Mouse (Mus musculus): Measurements from ENCODE around the gene Clasp1. TPM values are rescaled to one million over a fixed set of nuclear protein-coding genes. Genes with fewer than 3 reads are reported as not detected.

Gene Clasp1
- polyA plus RNA-seq (2014; fragmentation: Nextera tagmentation; extraction: Ambion mirVana): 96.0 and 134 TPM in 2 replicates

DNA sequence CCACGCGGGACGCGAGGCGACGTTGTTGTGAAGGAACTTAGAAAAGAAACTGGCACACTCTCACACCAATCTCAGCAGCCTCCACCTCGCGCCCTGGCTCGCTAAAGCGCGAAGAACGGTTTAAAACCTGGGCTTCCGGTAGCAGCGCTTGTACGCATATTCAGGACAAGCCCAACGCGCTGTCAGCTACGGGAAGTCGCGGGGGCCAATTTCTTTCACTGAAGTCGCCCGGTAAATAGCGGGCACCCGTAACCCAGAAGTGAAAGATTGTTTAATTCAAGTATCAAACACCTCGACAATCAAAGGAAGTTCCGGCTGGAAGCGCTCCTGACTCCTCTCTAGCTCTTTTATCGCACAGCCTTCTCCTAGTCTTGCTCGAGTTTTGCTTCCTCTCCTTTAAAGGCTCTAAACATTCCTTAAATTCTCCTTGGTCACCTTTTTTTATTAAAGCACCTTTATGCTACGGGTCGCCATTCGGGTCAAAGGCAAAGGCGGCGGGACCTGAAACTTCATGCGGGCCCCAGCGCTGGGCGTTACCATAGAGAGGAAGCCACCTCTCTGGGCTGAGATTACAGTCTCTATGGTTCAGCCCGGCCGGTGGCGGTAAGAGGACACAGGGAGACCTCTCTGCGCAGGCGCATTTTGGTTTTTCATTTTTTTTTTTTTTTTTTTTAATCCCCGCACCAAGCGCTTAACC is at the start of gene Clasp1:
TSS of gene Clasp1 (plus strand) at position 302 of the 697 bp plus-strand sequence.
- no peaks in the 10 kb centered on the region for H3K36me3 ChIP-seq (ENCODE audit: control insufficient read depth, insufficient read depth, low read length)
- ATAC-seq (ENCODE audit: low FRiP score) (peak; percentile 96), DNase-seq (ENCODE audit: low spot score) (peak; percentile 94)
- peak within 1 kb of the TSS; percentile 96 for H3K9ac ChIP-seq (ENCODE audit: low read depth, low read length)
- peak within 1 kb of the TSS; percentile 96 for H3K4me3 ChIP-seq (ENCODE audit: low read depth, low read length)
- H3K27me3 ChIP-seq (ENCODE audit: control insufficient read depth, insufficient read depth, low read length): no peaks in the 10 kb centered on the region
- H3K4me1 ChIP-seq (replicated peaks; ENCODE audit: control insufficient read depth, insufficient read depth, low read length): no peaks in the 10 kb centered on the region
- peak within 1 kb of the TSS; percentile 50 for H3K4me2 ChIP-seq (replicated peaks; ENCODE audit: low read depth, low read length)
- no peaks in the 10 kb centered on the region for H3K9me3 ChIP-seq (ENCODE audit: control insufficient read depth, low read length)
- under 1% methylated on average over 44 of the region's 44 CpGs for WGBS
- H3K27ac ChIP-seq (ENCODE audit: low read depth, low read length): peak within 1 kb of the TSS; percentile 95

DNA sequence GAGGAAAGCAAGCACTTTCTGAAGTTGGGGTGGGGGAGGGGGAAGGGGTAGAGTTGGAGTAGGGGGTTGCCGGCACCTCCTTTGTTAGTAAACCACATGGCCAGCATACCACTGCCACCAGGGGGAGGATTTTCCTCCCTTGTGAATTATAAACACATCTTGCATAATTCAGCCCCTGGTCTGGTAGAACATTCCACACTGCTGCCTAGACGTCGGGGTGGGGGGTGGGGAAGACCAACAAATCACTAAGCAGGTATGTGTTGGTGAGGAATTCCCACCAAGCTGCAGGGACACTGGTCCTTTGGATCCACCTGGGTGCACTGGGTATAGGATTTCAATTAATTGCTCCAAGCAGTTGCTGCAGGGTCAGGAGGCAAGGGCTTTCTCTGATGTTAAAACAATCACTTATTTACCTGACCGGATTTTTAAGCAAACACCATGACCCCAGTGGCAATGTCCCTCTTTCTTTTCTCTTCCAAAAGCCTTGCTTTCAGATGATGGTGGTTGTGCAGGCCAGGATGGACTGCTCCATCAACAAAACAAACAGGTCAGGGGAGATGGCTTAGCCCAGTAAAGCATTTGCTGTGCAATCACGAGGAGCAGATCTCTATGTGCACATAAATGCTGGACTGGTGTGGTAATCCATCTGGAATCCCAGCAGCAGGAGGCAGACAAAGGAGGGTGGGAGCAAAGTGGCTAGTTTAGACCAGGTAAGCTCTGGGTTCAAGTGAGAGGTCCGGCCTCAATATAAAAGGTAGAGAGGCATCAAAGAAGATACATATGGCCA is 45.0 kb upstream of the Clasp1 start:
- DNase-seq (ENCODE audit: low spot score) (peak; percentile 29), ATAC-seq (ENCODE audit: low FRiP score) (no peak)
- H3K27ac ChIP-seq (ENCODE audit: low read depth, low read length): no peak overlapping the region
- 39% methylated on average over 6 of the region's 6 CpGs for WGBS
- H3K27me3 ChIP-seq (ENCODE audit: control insufficient read depth, insufficient read depth, low read length): no peaks in the 10 kb centered on the region
- no peaks in the 10 kb centered on the region for H3K9me3 ChIP-seq (ENCODE audit: control insufficient read depth, low read length)
- no peak overlapping the region for H3K9ac ChIP-seq (ENCODE audit: low read depth, low read length)
- H3K4me2 ChIP-seq (replicated peaks; ENCODE audit: low read depth, low read length): no peak overlapping the region
- no peaks in the 10 kb centered on the region for H3K36me3 ChIP-seq (ENCODE audit: control insufficient read depth, insufficient read depth, low read length)
- H3K4me1 ChIP-seq (replicated peaks; ENCODE audit: control insufficient read depth, insufficient read depth, low read length): no peaks in the 10 kb centered on the region
- H3K4me3 ChIP-seq (ENCODE audit: low read depth, low read length): no peak overlapping the region

DNA sequence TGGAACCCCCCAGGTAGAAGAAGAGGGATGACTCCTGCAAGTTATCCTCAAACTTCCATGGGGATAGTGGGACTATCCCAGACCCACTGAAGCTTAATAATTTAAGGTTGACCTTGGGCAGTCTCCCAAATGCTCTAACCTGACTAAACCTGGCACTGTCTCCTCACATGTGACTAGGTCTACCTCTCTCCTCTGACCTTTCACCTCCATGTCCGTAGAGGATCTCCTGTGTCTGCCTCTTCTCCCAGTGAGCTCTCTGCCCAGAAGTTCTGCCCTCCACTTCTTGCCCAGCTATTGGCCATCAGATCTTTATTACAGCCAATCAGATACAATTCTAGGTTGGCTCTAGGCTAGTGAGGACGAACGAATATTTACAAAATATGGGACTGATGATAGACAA is 38.9 kb upstream of the Clasp1 start:
- Histone ChIP-seq H3K4me3 (ENCODE audit: low read depth, low read length) (no peak overlapping the region), H3K4me2 (replicated peaks; ENCODE audit: low read depth, low read length) (no peak overlapping the region), H3K36me3 (ENCODE audit: control insufficient read depth, insufficient read depth, low read length) (no peaks in the 10 kb centered on the region), H3K27ac (ENCODE audit: low read depth, low read length) (no peak overlapping the region), H3K27me3 (ENCODE audit: control insufficient read depth, insufficient read depth, low read length) (no peaks in the 10 kb centered on the region), H3K4me1 (replicated peaks; ENCODE audit: control insufficient read depth, insufficient read depth, low read length) (no peaks in the 10 kb centered on the region), H3K9ac (ENCODE audit: low read depth, low read length) (no peak overlapping the region), H3K9me3 (ENCODE audit: control insufficient read depth, low read length) (no peaks in the 10 kb centered on the region)
- no peak for DNase-seq (ENCODE audit: low spot score)
- no peak for ATAC-seq (ENCODE audit: low FRiP score)
- WGBS: 84% methylated on average over 3 of the region's 3 CpGs

DNA sequence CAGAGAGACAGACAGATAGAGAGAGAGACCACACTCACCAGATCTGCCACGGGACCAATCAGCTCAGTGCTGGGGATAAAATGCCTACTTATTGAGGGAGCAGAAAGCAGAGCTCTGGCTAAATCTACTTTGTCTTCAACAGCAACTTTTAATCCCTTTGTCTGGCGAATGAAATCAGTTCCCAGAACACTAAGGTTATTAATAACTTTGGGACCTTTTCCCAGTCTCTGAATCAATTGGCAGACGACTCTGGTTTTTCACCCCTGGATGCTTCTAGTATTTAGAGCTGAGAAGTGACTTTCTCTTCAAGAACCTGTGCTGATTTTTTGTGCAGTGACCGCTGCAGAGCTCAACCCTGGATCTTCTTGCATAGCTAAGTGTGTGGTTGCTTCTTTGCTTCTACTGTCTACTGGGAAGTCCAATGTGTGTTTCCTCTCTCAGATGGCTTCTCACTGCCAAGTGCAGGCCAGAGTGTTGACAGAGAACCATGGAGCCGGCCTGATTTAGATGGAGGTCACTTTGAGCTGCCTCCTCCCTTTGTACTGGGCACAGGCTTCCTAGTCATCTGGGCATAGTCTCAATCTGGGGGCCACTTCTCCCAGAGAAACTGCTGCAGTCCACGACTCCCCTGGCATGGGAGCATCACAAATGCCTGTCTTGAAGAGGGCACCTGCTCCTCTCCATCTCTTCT is 29.6 kb upstream of the Clasp1 start:
- Histone ChIP-seq H3K36me3 (ENCODE audit: control insufficient read depth, insufficient read depth, low read length) (no peaks in the 10 kb centered on the region), H3K4me1 (replicated peaks; ENCODE audit: control insufficient read depth, insufficient read depth, low read length) (no peaks in the 10 kb centered on the region), H3K27me3 (ENCODE audit: control insufficient read depth, insufficient read depth, low read length) (no peaks in the 10 kb centered on the region), H3K27ac (ENCODE audit: low read depth, low read length) (no peak overlapping the region), H3K9me3 (ENCODE audit: control insufficient read depth, low read length) (no peaks in the 10 kb centered on the region), H3K4me3 (ENCODE audit: low read depth, low read length) (no peak overlapping the region), H3K9ac (ENCODE audit: low read depth, low read length) (no peak overlapping the region), H3K4me2 (replicated peaks; ENCODE audit: low read depth, low read length) (no peak overlapping the region)
- DNase-seq (ENCODE audit: low spot score): no peak
- 78% methylated on average over 6 of the region's 6 CpGs for WGBS
- ATAC-seq (ENCODE audit: low FRiP score): no peak

DNA sequence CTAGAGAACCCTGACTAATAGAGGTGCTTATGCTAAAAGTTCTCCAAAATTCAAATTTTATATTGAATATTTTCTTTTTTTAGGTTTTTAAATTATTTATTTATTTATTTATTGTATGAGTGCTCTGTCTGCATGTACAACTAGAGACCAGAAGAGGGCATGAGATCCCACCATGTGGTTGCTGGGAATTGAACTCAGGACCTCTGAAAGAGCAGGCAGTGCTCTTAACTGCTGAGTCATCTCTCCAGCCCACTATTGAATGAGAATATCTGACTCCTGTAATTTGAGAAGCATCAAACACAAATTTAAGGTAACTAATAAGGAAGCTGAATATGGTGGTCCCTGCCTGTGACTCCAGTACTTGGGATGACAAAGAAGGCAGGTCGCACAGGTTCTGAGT is 20.9 kb upstream of the Clasp1 start:
- Histone ChIP-seq H3K27ac (ENCODE audit: low read depth, low read length) (no peak overlapping the region), H3K27me3 (ENCODE audit: control insufficient read depth, insufficient read depth, low read length) (no peaks in the 10 kb centered on the region), H3K4me2 (replicated peaks; ENCODE audit: low read depth, low read length) (no peak overlapping the region), H3K4me3 (ENCODE audit: low read depth, low read length) (no peak overlapping the region), H3K4me1 (replicated peaks; ENCODE audit: control insufficient read depth, insufficient read depth, low read length) (no peaks in the 10 kb centered on the region), H3K36me3 (ENCODE audit: control insufficient read depth, insufficient read depth, low read length) (no peaks in the 10 kb centered on the region), H3K9me3 (ENCODE audit: control insufficient read depth, low read length) (no peaks in the 10 kb centered on the region), H3K9ac (ENCODE audit: low read depth, low read length) (no peak overlapping the region)
- WGBS: 83% methylated on average over 1 of the region's 1 CpGs
- no peak for DNase-seq (ENCODE audit: low spot score)
- ATAC-seq (ENCODE audit: low FRiP score): no peak

DNA sequence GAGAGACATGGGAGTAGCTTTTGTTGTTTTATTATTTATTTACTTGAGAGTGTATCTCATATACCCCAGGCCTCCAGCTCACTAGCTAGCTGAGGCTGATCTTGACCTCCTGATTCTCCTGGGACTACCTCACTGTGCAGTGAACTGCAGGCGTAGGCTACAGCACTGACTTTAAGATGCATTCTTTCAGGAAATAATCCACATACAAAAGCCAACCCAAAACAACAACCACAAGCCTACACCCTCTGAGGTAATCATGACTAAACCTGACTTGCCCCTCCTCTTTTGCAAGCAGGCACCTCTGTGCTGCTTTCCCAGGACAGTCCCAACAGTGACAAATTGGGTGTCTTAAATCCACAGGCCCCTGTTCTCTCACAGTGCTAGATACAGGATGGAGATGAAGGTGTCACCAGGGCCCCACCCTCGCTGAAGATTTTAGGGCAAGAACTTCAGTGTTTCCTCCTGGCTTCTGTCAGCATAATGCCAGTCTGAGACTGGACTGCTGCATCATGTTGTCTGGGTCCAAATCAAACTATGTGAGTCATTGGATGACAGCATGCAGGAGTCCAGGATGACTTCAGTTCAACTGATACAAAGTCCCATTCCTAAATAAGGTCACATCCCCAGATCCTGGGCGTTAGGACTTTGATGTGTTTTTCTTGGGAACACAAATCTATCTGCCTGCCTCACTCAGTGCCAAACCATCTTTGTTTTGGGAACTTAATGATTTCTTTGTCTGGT is 20.0 kb upstream of the Clasp1 start:
- 75% methylated on average over 3 of the region's 3 CpGs for WGBS
- no peak overlapping the region for H3K4me2 ChIP-seq (replicated peaks; ENCODE audit: low read depth, low read length)
- H3K27ac ChIP-seq (ENCODE audit: low read depth, low read length): no peak overlapping the region
- H3K4me3 ChIP-seq (ENCODE audit: low read depth, low read length): no peak overlapping the region
- no peaks in the 10 kb centered on the region for H3K36me3 ChIP-seq (ENCODE audit: control insufficient read depth, insufficient read depth, low read length)
- no peaks in the 10 kb centered on the region for H3K4me1 ChIP-seq (replicated peaks; ENCODE audit: control insufficient read depth, insufficient read depth, low read length)
- ATAC-seq (ENCODE audit: low FRiP score): no peak
- H3K9me3 ChIP-seq (ENCODE audit: control insufficient read depth, low read length): no peaks in the 10 kb centered on the region
- DNase-seq (ENCODE audit: low spot score): no peak
- no peaks in the 10 kb centered on the region for H3K27me3 ChIP-seq (ENCODE audit: control insufficient read depth, insufficient read depth, low read length)
- no peak overlapping the region for H3K9ac ChIP-seq (ENCODE audit: low read depth, low read length)

DNA sequence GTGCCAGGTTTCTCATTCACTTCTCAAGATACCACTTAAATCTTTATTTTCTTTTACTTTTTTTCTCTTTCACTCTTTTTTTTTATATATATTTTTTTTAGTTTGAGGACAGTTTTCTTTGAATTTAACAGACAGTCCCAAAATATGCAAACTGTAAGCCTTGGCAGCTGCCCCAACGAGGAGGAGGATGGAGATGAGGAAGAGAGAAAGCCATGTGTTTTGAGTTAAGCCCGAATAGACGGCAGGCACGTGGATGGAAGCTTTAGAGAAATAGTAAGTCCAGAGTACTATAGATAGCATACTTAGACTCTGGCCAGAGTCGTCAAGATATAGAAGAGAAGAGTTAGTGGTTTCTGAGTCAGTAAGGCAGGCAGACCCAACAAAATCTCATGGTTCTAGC is 11.1 kb upstream of the Clasp1 start:
- WGBS: 77% methylated on average over 5 of the region's 5 CpGs
- H3K4me2 ChIP-seq (replicated peaks; ENCODE audit: low read depth, low read length): no peak overlapping the region
- ATAC-seq (ENCODE audit: low FRiP score): no peak

DNA sequence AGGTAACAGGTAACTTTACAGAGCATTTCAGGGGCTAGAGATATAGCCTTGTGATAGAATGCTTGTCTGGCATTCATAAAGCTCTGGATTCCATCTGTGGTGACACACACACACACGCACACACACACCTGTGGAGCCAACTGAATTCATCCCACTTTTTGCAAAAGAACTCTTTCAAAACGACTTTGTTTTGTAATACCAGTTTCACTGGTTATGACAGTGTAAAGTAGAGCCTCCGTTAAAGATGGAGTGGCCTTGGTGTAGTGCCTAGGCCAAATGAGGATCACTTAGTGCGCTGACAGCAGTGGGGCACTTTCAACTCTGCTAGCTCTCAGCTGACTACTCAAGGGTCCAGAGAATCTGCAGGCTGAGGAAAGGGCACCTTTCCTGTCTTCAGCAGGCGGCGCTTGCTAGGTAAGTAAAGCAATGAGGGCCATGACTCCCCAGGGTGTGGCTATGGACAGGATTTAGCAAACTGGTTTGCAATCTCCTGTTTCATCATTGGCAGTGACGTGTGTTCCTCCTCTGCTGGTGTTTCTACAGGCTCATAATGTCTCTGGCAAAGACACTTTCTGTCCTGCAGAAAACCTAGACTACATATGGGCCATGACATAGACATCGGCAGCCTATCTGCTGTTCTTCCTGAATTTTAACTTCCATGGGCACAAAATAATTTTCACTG is 8.6 kb upstream of the Clasp1 start:
- DNase-seq (ENCODE audit: low spot score) (no peak), ATAC-seq (ENCODE audit: low FRiP score) (no peak)
- 79% methylated on average over 8 of the region's 8 CpGs for WGBS
- no peaks in the 10 kb centered on the region for H3K4me1 ChIP-seq (replicated peaks; ENCODE audit: control insufficient read depth, insufficient read depth, low read length)
- no peaks in the 10 kb centered on the region for H3K9me3 ChIP-seq (ENCODE audit: control insufficient read depth, low read length)
- H3K9ac ChIP-seq (ENCODE audit: low read depth, low read length): no peak overlapping the region
- no peak overlapping the region for H3K4me3 ChIP-seq (ENCODE audit: low read depth, low read length)
- no peaks in the 10 kb centered on the region for H3K27me3 ChIP-seq (ENCODE audit: control insufficient read depth, insufficient read depth, low read length)
- H3K4me2 ChIP-seq (replicated peaks; ENCODE audit: low read depth, low read length): no peak overlapping the region
- H3K36me3 ChIP-seq (ENCODE audit: control insufficient read depth, insufficient read depth, low read length): no peaks in the 10 kb centered on the region
- H3K27ac ChIP-seq (ENCODE audit: low read depth, low read length): no peak overlapping the region

More for the DNA sequence above, 11.1 kb upstream of the Clasp1 start:
- Histone ChIP-seq H3K9me3 (ENCODE audit: control insufficient read depth, low read length) (no peaks in the 10 kb centered on the region), H3K27ac (ENCODE audit: low read depth, low read length) (no peak overlapping the region), H3K36me3 (ENCODE audit: control insufficient read depth, insufficient read depth, low read length) (no peaks in the 10 kb centered on the region), H3K4me1 (replicated peaks; ENCODE audit: control insufficient read depth, insufficient read depth, low read length) (no peaks in the 10 kb centered on the region), H3K9ac (ENCODE audit: low read depth, low read length) (no peak overlapping the region), H3K4me3 (ENCODE audit: low read depth, low read length) (no peak overlapping the region), H3K27me3 (ENCODE audit: control insufficient read depth, insufficient read depth, low read length) (no peaks in the 10 kb centered on the region)
- DNase-seq (ENCODE audit: low spot score): no peak
